Mouse (Mus musculus): Measurements from ENCODE around the gene Hmbs.
"Not testable (repeated sequence)": the region's sequence is repeated elsewhere in the genome, so short reads cannot be mapped to it uniquely, and the experiment has no call there.

The Hmbs gene

DNA sequence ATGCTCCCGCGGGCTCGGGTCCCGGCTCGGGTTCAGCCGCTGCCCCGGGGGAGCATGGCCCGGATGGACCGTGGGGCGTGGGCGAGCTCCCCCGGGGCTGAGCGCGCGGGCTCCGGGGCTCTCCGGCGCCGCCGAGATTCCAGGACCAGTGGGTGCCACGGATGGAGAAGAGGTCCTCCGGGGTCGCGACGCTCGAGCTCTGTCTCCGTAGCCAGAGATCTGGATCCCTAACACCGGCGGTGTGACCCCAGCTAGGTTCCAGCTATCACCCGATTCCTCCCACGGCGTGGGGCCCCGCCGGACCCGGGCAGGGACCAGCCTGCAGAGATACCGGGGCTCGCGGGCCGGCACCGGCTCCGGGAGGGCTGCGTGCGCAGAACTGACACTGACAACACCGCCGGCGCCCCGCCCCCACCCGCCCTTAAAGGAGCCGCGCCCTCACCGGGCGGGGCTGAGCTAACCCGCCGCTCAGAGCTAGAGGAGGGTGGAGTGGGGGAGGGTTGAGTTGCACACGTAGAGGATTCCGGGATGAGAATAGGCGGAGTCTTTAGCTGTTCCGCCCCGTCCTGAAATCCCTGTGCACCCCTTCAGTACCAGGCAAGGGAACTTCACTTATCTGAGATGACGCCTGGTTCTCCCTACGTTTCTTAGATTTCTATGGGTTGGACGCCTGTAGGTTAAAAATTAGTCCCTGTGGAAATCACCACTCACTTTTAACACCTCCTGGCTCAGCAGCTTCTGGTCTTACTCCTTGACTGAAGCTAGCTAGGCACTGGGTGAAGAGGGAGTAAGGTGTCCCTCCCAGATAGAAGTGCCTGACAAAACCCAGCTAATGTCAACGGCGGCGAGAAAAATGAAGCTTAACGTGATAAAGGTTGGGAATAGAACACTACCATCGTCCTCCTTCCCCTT is 23.9 kb downstream of the Hmbs start, which contains the start of gene C2cd2l:
TSS of gene C2cd2l (minus strand) at position 399 of the 912 bp plus-strand sequence.
- DNase-seq: peak; percentile 91 to 94

DNA sequence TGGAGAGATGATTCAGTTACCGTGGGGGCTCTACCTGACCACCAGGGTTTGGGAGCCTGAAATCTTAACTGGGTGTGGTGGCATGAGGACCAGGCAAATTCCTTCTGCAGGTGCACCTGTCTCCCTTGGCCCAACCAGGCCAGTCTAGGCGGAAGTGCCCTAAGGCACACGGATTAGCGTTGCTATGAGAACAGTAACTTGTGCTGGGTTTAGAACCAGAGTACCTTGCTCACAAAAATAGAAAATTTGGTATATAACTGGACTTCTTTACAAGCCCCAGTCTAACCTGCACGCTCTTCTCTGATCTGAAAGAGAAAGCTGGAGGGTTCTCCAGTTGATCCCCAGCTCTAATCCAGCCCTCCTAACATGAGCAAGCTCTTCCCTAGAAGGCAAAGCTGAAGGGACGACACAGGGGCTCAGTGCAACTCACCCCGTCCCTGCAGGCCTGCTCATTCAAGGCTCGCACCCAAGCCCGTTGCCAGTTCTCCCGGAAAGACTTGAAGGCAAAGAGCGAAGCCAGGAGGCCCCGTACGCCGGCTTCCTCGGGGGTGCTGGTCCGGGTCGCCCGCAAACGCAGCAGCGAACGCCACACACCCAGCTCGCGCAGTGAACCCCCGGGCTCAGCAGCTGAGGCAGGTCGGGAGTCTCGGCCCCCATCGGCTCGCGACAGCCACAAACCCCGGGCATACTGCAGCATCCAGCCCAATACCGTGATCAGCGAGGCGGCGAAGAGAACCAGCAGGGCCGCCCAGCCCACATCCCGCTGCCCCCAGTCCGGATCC is 24.7 kb downstream of the Hmbs start:
- peak in 1 of 2 experiments; percentile 49 for DNase-seq

DNA sequence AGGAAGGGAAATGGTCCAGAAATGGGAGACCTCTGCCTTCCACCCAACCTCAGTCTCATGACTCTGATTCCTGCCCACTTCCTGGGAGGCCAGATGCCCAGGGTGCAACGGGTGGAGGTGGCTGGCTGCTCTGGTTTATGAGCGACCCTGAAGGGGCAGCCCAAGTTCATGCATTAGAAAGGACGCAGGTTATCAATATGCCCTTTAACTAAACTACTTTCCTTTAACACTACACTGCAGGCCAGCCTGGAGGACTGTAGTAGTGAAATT is 25.3 kb downstream of the Hmbs start:
- no peak for DNase-seq

DNA sequence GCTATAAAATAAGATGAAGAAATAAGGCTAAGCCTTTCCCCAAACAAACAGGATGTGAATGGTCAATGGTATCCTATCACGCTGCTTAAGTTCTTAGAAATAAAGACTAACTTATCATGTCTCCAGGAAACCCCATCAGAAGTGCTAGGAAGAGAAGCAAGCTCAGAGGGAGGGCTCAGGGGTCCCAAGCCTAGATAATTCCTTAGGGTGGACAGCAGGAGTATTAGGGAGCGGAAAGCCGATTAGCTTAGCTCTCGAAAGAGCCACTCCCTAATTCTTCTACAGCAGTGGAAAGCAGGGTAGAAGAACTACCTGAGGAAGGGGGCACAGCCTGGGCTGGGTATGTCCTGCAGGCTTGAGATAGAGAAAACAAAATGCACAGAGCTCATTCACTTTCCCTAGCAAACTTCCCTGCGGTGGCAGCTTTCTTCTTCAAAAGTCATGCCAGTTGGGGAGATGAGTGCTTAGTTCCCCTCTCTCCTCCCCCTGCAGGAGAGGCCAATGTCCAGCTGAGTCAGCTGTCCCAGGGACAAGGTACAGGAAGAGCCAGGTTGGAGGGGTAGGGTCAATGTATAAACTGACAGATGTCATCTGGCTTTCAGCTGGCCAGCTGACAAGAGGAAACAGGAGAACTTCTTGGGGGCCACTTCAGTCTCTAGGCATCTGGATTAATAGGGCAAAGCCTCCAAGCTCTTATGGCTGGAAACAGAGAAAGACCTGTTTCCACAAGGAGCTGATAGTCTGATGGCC is 25.8 kb downstream of the Hmbs start:
- DNase-seq: no peak

DNA sequence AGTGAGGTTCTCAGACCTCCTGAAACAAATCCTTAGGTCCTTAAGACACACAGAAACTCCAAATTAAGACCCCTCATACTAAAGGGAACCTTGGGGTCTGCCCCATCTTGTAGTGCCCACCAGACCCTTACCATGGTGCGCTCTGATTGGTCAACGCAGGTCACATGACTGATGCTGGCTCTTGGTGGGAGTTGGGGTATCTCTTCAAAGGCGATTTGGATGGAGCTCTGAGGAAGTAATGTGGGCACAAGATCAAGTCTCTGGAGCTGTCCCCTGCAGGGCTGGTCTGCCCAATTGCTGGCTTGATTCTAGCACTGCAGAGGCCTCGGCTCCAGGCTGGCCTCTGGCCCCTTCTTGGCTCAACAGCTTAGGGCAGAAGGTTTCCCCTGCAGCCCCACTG is 26.6 kb downstream of the Hmbs start:
- DNase-seq: no peak

DNA sequence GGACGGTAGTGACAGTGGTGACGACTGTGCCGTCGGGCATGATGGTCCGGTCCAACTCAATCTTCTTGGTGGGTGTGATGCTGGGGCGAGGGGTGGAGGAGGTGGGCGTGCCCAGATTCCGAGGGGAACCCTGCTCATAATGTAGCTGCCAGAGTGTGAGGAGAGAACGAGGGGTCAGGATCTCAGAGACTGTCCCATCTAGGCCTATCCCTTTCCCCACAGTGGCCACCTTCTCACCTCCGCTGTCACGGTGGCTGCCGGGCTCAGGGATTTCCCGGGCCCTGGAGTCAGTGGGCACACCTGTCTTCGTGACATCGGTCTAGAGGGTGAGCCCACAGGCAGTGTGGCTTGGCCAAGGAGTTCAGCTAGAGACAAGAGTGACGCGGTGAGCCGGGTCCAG is 29.1 kb downstream of the Hmbs start:
- DNase-seq: no peak

DNA sequence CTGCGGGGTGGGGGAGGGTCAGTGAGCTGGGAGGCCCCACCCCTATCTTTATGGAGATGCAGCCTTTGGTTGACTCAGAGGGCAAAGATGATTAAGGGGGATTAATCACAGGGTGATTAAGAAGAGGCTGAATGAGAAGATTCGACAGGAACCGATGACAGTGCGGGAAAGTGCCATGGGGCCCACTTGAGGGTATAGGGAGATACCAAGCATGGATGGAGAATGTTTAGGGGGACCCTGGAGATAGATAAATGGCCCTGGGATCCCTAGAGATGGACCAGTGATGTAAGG is 29.8 kb downstream of the Hmbs start:
- DNase-seq: no peak

DNA sequence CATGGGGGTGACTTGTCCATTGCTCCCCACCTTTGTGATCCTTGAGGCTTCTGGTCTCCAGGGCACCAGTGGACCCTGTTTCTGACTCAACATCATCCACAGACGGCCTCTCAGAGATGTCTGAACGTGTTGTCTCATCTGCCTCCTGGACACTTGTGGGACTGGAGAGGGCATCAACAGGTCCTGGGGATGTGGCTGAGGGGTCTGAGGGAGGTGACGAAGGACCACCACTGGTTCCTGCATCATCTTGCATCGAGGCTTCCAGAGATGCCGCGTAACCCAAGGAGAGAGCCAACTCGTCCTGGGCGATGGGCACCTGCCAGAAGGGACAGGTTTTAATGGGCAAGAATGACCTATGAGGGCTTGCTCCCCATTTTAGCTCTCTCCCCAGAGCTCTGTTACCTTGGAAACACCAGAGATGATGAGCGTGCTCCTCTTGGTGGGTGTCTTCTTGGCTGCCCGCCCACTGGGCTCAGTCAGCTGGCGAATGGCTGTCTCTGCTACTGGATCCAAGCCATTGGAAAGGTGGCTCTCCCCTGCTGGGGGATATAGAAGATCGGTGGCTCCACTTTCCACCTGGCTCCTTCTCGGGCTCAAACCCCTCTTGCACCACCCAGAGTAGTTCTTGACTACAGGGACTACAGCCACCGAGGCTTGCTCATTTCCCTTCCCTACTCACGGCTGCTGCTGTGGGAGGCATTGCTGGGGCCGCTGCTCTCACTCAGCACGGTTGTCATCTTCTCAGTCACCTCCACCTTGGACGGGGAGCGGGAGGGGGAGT is 30.4 kb downstream of the Hmbs start:
- peak in 1 of 2 experiments; percentile 20 for DNase-seq

DNA sequence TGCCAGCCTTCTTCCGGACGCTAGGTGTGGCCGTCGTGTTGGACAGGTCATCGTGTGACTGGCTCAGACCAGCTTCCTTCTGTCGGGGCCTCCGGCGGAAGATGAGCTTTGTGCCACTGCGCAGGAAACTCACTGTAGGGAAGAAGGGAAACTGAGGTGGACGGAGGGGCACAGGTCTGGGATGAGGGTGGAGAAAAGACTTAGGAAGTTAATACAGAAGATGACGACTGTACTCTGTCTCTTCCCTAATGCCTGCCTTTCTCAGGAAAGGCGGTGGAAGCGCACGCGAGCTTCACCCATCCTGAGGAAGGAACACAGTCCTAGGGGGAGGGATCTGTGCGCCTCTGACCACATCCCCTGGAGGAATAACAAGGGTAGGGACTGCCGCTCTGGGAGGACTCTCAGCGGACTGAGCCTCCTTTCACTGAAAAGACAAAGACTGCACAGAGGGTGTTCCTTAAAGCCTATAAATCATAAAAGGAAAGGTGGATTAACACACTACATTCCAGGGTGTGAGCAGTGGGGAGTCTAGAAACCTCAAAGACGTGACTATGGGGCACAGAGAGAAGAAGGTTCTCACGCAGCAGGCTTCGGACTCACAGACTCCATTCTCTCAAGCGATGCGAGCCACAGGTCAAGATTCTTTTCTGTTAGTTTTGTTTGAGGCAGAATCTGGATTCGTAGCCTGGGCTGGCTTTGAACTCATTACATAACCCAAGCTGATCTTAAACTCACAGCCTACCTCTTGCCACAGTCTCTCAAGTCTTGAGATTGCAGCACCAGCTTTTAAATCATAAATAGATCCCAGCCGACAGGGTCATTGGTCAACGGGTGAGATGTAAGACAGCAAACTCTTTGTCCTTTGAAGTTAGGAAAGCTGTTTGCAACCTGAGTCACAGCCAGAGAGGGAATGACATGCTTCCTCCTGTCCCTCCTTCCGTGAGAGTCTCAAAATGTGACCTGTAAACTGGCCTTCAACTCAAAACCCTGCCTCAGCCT is 32.6 kb downstream of the Hmbs start:
- DNase-seq: peak; percentile 54 to 70

DNA sequence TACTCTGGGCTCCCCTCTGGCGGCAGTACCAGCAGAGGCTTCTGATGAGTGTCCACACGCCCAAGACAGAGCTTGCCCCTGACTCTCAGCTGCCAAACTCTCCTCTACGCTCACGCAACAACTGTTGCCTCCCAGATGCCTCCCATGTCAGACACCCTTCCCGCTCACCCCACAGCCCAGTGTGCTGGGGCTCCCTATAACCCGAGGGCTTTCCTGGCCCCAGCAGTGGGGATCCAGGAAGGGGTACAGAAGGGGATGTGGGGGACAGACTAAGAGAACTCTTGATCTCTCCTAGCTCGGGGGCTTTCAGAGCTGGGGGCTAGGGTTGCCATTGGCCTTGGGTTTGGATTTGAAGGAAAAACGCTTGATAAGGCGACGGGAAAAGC is 33.3 kb downstream of the Hmbs start:
- no peak for DNase-seq

DNA sequence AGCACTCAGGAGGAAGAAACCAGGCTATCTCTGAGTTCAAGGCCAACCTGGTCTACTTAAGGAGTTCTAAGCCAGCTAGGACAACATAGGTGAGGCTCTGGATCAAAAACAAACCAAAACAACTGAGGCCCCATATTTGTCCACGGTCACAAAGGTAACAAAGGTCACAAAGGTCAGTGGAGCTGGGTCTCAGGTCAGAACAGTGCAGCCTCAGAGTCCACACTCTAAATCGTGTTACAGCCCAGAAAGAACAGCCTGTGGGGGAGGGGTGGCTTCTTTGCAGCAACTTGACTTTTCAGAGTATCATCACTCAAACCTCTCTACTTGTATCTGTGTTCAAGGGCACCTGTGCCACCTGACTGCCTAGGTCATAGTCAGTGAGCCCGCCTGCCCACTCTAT is 34.3 kb downstream of the Hmbs start:
- DNase-seq: no peak

DNA sequence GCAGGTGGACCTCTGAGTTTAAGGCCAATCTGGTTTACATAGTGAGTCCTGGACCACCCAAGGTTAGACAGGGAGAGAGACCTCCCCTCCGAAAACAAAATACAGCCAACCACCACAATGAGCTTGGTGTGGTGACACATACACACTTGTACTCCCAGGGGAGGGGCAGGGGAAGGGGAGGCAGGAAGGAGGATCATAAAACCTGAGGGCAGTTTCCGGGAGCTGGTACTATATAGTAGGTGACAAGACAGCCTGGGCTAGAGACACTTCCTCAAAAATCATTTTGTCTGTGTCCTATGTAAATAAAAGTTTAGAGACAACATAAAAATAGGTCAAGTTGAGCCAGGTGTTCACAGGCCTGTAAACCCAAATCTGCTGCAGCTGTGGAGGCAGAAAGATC is 36.8 kb downstream of the Hmbs start:
- no peak for DNase-seq

DNA sequence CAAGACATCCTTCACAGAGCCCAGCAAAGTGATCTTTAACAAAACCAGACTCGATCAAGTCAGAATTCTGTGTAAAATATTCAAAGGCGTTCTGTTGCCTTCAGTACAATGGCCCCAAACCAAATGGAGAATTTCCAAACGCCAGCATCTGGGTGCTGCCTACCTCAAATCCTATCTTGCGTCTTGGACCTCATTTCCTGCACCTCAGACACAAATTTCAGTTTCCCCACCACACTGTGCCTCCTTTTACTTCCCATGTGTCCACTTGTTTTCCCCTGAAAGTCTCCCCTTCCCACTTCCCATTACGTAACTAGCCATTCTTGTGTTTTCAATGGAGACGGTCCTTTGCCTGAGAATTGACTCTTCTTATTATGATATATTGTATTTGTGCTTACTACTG is 37.5 kb downstream of the Hmbs start:
- peak in 1 of 2 experiments; percentile 1 for DNase-seq

DNA sequence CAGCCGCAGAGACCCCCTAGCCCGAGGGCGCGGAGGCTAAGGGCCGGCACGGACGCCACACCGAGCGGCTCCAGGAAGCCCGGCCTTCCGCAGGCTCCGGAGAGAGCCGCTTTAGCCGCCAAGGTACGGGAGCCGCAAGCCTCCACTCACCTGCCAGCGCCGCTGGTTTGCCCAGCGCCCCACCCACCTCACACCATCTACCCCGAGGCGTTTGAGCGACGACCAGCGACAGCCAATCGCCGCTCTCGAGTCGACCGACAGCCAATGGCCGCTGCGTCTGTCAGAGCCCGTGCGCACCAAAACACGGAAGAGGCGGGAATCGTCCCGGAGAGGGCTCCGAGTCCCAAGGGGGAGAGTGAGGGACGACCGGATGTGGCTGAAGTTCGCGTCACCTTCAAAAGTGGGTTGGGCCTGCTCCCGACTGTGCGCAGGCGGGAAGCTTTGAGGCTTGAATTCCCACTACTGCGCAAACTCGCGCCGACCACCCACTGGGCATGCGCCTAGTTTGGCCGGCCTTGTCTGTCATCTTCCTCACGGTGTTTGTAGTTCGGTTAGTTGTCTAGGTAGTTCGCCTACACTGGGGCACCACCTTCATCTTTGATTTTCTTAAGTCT is 38.5 kb downstream of the Hmbs start, which contains the start of gene Hinfp:
TSS of gene Hinfp (minus strand) at position 206 of the 614 bp plus-strand sequence.
- peak; percentile 95 to 99 for DNase-seq

DNA sequence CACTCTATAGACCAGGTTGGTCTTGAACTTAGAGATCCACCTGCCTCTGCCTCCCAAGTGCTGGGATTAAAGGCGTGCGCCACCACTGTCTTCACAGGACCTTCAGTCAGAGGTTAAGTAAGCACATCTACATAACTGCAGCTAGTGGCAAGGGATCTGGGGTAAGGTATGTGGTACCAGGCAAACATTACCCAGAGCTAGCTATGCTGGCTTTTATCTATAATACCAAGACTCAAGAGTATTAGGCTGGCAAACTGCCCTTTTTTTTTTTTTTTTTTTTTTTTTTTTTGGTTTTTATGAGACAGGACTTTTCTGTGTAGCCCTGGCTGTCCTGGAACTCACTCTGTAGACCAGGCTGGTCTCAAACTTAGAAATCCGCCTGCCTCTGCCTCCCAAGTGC is 44.0 kb downstream of the Hmbs start:
- DNase-seq: not testable (repeated sequence)

DNA sequence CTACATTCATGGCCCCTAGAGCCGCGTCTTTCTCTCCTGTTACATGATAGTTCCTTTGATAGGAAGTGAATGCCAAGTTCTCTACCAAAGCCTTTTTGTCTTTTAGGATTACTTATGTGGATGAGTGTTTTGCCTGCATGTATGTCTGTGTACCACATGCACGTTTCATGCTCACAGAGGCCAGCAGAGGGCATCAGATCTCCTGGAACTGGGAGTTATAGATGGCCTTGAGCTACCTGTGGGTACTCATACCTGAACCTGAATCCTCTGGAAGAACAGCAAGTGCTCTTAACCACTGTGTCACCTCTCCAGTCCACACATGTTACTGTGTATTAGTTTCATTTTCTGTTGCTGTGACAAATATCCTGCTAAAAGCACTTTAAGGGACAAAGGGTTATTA is 51.5 kb downstream of the Hmbs start:
- peak in 1 of 2 experiments; percentile 61 for DNase-seq

DNA sequence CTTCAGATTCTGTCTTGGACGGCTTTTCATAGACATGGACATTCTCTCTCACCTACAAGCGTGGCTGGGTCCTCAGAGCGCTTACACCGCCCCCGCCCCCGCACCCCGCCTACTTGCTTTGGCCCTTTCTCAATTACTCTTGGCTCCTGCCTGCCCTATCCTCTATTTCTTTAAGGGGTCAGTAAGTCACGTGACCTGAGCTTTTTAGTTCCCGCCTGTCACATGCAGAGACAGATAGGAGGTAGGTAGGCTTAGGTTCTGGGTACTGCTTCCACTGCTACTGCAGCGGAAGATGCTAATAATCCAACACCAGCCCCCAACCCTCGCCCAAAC is 55.1 kb downstream of the Hmbs start:
- no peak for DNase-seq

DNA sequence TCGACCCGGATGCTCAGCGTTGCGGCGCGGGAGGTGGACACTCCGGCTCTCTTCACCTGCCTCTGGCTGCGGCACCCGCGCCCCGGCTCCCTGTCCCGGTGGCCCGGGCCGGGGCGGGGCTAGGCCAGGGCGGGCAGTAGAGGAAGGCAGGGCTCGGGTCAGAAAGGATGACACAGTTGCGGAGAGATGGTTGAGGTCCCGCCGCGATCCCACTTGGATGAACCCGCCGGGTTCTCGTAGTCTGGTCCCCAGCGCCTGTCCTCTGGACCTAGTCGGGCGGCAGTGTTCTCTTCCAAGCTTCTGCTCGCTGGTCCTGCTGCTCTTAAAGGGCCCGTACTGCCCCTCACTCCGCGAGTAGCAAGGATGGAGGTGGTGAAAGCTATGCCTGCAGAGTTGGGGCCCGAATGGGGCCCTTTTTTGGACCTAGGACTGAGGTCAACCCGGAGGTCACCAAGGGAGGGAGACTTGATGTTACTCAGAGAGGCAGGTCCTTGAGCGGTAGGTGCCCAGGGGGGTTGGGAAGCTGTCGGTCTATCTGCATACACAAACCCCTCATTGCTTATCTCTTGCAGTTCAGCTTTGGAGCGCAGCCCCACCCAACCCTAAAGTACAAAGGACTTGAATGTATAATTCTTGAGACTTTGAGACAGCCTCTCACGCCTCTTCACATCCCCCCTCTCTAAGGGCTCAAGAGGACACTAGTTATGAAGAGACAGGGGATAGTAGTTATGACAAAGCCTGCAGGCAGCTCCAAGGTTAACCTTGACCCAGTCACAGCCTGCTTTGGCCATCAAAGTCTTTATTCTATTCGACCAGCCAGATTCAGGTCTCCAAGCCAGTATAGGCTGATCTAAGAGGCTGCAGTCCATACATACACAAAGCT is 55.7 kb downstream of the Hmbs start, which contains the start of gene Abcg4:
TSS of gene Abcg4 (minus strand) at position 540 of the 883 bp plus-strand sequence.
- peak; percentile 22 to 30 for DNase-seq

DNA sequence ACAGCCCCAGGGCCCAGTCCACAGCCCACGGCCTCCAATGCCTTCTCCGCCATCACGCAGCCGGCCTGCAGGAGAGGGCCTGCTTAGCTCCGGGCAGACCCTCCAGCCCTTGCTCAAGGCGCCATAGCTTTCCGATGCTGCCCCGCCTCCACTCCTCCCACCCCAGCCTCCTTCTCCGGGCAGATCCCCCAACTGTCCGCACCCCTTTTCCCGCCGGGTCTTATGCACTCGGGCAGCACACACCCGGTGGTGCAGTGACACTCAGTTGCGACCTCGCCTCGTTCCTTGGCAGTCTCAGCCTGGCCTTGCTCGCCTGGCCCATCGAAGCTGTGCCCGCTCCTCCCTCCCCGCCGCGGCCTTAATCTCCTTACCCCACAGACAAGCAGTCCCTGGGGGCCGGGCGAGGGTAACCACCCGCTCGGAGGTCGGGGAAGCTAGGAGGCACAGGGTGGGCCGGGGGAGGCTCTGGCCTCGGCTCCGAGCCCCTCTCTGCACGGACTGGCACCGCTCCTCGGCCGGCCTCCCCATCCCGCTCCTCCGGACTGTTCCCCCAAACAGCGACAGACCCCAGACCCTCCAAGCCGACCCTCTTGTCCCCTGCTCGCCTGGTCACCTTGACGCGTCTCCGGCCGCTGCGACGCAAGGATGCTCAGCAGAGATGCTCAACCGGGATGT is 56.5 kb downstream of the Hmbs start:
- DNase-seq: peak; percentile 25 to 28
